Mouse (Mus musculus) embryonic stem cell, embryonic (primary cell): Measurements from ENCODE around the gene 1700024P04Rik.
"Not testable (repeated sequence)": the region's sequence is repeated elsewhere in the genome, so short reads cannot be mapped to it uniquely, and the experiment has no call there.

Experiments
- CTCF ChIA-PET, 4 experiments: fragments of 300-600 bp in 2 of 4; fragments of 350-600 bp in 2 of 4; sonication (Branson Sonifier 250); formaldehyde crosslinking; loops; one replicate each; lab custom pipeline; 2022; ENCODE audit warnings: inconsistent platforms in 2 of 4; lab: Charles Lee
- POLR2A ChIA-PET, 4 experiments: fragments of 300-600 bp in 2 of 4; fragments of 350-600 bp in 2 of 4; sonication (Branson Sonifier 250); formaldehyde crosslinking; loops; one replicate each; lab custom pipeline; 2022; ENCODE audit warnings: antibody characterized with exemption in 4 of 4, inconsistent platforms in 1 of 4; lab: Charles Lee

Gene 1700024P04Rik

GRCm38 (mm10) chr13:98984465-98984864 lies at the start of gene 1700024P04Rik:
Gene 1700024P04Rik, minus strand, starts transcription at chr13:98984565.
- POLR2A ChIA-PET, result interaction anchor here in 3 of 4 experiments (0.8 to 2.3 kb wide), 6 partner anchors 11 to 23 kb away, joined by 3 to 6 read pairs (median 4); no protein-coding TSS in a partner anchor
- CTCF ChIA-PET, result interaction anchor here in 1 of 4 experiments (0.7 kb wide), 1 partner anchor 31 kb away, joined by 8 read pairs; no protein-coding TSS in a partner anchor

GRCm38 (mm10) chr13:99031223-99032216 lies 47.2 kb upstream of the 1700024P04Rik start:
- ChIA-PET POLR2A (interaction anchor here in 2 of 4 experiments (0.9 to 3.4 kb wide), 11 partner anchors 8 to 69 kb away, joined by 3 to 16 read pairs (median 4); no protein-coding TSS in a partner anchor), CTCF (no interaction called here)

GRCm38 (mm10) chr13:99030579-99031200 lies 46.3 kb upstream of the 1700024P04Rik start:
- ChIA-PET CTCF (interaction anchor here in 1 of 4 experiments (0.9 kb wide), 1 partner anchor 136 kb away, joined by 16 read pairs; no protein-coding TSS in a partner anchor), POLR2A (interaction anchor here in 3 of 4 experiments (0.8 to 3.4 kb wide), 14 partner anchors 8 to 108 kb away, joined by 3 to 16 read pairs (median 4); no protein-coding TSS in a partner anchor)

GRCm38 (mm10) chr13:99025268-99025667 lies 40.9 kb upstream of the 1700024P04Rik start:
- CTCF ChIA-PET, result no interaction called here
- POLR2A ChIA-PET, result interaction anchor here in 1 of 4 experiments (3.9 kb wide), 1 partner anchor 13 kb away, joined by 33 read pairs; no protein-coding TSS in a partner anchor

- POLR2A ChIA-PET, result interaction anchor here in 3 of 4 experiments (0.6 to 1.7 kb wide), 7 partner anchors 9 to 199 kb away, joined by 3 to 5 read pairs (median 3); no protein-coding TSS in a partner anchor
- CTCF ChIA-PET, result no interaction called here
Measured at GRCm38 (mm10) chr13:99022036-99022435, 37.7 kb upstream of the 1700024P04Rik start.

- ChIA-PET POLR2A (interaction anchor here in 2 of 4 experiments (0.8 to 3.1 kb wide), 5 partner anchors 10 to 107 kb away, joined by 3 to 16 read pairs (median 3); no protein-coding TSS in a partner anchor), CTCF (no interaction called here)
Measured at GRCm38 (mm10) chr13:99021181-99021580, 36.8 kb upstream of the 1700024P04Rik start.

GRCm38 (mm10) chr13:99019831-99020669 lies 35.7 kb upstream of the 1700024P04Rik start:
- CTCF ChIA-PET, result no interaction called here
- POLR2A ChIA-PET, result interaction anchor here in 3 of 4 experiments (0.7 to 7.0 kb wide), 22 partner anchors 8 to 198 kb away, joined by 3 to 92 read pairs (median 8); partner anchors contain the start of gene Tnpo1 (in 1 of the 3)

- CTCF ChIA-PET, result interaction anchor here in 3 of 4 experiments (0.7 to 1.4 kb wide), 3 partner anchors 20 to 510 kb away, joined by 3 read pairs; no protein-coding TSS in a partner anchor
Measured at GRCm38 (mm10) chr13:99018526-99019201, 34.3 kb upstream of the 1700024P04Rik start.

GRCm38 (mm10) chr13:99016696-99017095 lies 32.3 kb upstream of the 1700024P04Rik start:
- POLR2A ChIA-PET, result interaction anchor here in 3 of 4 experiments (0.7 to 7.0 kb wide), 19 partner anchors 12 to 428 kb away, joined by 3 to 92 read pairs (median 3); no protein-coding TSS in a partner anchor

More at GRCm38 (mm10) chr13:99018526-99019201, 34.3 kb upstream of the 1700024P04Rik start:
- POLR2A ChIA-PET, result interaction anchor here in 3 of 4 experiments (0.6 to 7.0 kb wide), 46 partner anchors 8 to 197 kb away, joined by 3 to 92 read pairs (median 4); partner anchors contain the start of gene Tnpo1 (in 1 of the 3)

GRCm38 (mm10) chr13:99012891-99013290 lies 28.5 kb upstream of the 1700024P04Rik start:
- CTCF ChIA-PET, result no interaction called here

More at GRCm38 (mm10) chr13:99016696-99017095, 32.3 kb upstream of the 1700024P04Rik start:
- CTCF ChIA-PET, result no interaction called here

GRCm38 (mm10) chr13:99008013-99008412 lies 23.6 kb upstream of the 1700024P04Rik start:
- ChIA-PET CTCF (no interaction called here), POLR2A (interaction anchor here in 3 of 4 experiments (0.7 to 1.6 kb wide), 5 partner anchors 11 to 1447 kb away, joined by 3 to 8 read pairs (median 4); partner anchors contain the start of gene 1700024P04Rik (in 1 of the 3))

More at GRCm38 (mm10) chr13:99012891-99013290, 28.5 kb upstream of the 1700024P04Rik start:
- POLR2A ChIA-PET, result interaction anchor here in 1 of 4 experiments (0.7 kb wide), 1 partner anchor 9 kb away, joined by 4 read pairs; no protein-coding TSS in a partner anchor

GRCm38 (mm10) chr13:99006389-99007099 lies 22.2 kb upstream of the 1700024P04Rik start:
- ChIA-PET CTCF (interaction anchor here in 1 of 4 experiments (0.7 kb wide), 1 partner anchor 141 kb away, joined by 3 read pairs; no protein-coding TSS in a partner anchor), POLR2A (interaction anchor here in 1 of 4 experiments (1.4 kb wide), 1 partner anchor 23 kb away, joined by 3 read pairs; the partner anchor contains the start of gene 1700024P04Rik)

- POLR2A ChIA-PET, result interaction anchor here in 1 of 4 experiments (1.1 kb wide), 1 partner anchor 69 kb away, joined by 3 read pairs; no protein-coding TSS in a partner anchor
- CTCF ChIA-PET, result not testable (repeated sequence)
Measured at GRCm38 (mm10) chr13:99001652-99002051, 17.3 kb upstream of the 1700024P04Rik start.

- POLR2A ChIA-PET, result interaction anchor here in 2 of 4 experiments (1.2 to 4.4 kb wide), 3 partner anchors 12 to 41 kb away, joined by 3 to 17 read pairs (median 6); partner anchors contain the start of gene 1700024P04Rik (in 1 of the 2)
Measured at GRCm38 (mm10) chr13:98997025-98997424, 12.7 kb upstream of the 1700024P04Rik start.

GRCm38 (mm10) chr13:98977070-98977785 lies 7.1 kb downstream of the 1700024P04Rik start:
- CTCF ChIA-PET, result interaction anchor here in 1 of 4 experiments (1.6 kb wide), 1 partner anchor 8 kb away, joined by 4 read pairs; no protein-coding TSS in a partner anchor
- POLR2A ChIA-PET, result interaction anchor here in 3 of 4 experiments (0.6 to 5.6 kb wide), 55 partner anchors 8 to 1157 kb away, joined by 3 to 64 read pairs (median 4); partner anchors contain the start of gene Tnpo1 (in 1 of the 3)

More at GRCm38 (mm10) chr13:98997025-98997424, 12.7 kb upstream of the 1700024P04Rik start:
- CTCF ChIA-PET, result no interaction called here
